Mouse (Mus musculus): ENCODE data around the gene Mtss1l.

DNA sequence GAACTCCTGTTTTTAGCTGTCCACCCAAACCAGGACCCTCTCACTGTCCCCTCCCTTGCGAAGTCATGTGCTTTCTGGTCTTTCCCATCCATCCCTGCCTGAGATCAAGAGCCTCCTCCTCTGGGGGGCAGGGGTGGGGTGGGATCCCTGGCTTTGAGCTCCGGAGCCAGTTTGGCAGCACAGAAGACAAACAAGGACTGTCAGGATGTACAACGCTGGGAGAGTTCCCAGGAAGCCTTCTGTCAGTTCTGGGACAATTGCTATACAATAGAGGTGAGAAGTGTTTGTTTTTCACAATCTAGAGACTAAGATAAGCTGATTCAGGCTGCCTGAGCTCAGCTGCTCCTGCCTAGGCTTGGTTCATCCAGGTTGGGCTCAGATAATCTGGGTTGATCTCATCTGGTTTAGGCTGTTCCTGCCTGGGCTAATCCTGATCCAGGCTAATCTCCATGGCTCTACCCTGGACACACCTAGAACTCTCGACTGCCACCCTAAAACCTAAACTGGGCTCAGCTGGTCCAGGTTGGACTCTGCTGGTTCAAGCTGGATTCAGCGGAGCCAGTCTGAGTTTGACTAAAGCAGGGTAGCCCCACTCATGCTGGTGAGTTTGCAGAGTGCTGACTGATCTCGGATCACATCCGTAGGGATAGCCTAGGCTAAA is 39.1 kb downstream of the Mtss1l start:
- TF ChIP-seq POLR2A (IDR thresholded peaks at IDR 0.05; ENCODE audit: low read depth, low read length) (no peak), CTCF (conservative IDR thresholded peaks at IDR 0.05 in 1 of 2, IDR thresholded peaks at IDR 0.05 in 1 of 2; ENCODE audit: low read depth in 2 of 2, low read length in 2 of 2) (no peak), USF1 (IDR thresholded peaks at IDR 0.05; ENCODE audit: low read depth, low read length) (no peak), ELF1 (IDR thresholded peaks at IDR 0.05; ENCODE audit: low read depth, low read length) (no peak), UBTF (IDR thresholded peaks at IDR 0.05; ENCODE audit: low read depth, low read length) (no peak), BHLHE40 (IDR thresholded peaks at IDR 0.05; ENCODE audit: low read depth, low read length) (no peak), ZMIZ1 (IDR thresholded peaks at IDR 0.05; ENCODE audit: low read depth, low read length) (no peak), SMC3 (IDR thresholded peaks at IDR 0.05; ENCODE audit: low read depth, low read length) (no peak), MXI1 (IDR thresholded peaks at IDR 0.05; ENCODE audit: low read depth, low read length) (no peak), MAZ (IDR thresholded peaks at IDR 0.05; ENCODE audit: low read depth, low read length) (no peak), CHD2 (IDR thresholded peaks at IDR 0.05; ENCODE audit: low read length) (no peak), EP300 (IDR thresholded peaks at IDR 0.05; ENCODE audit: low read length) (no peak), POLR2AphosphoS2 (IDR thresholded peaks at IDR 0.05; ENCODE audit: low read depth, low read length) (no peak), CHD1 (IDR thresholded peaks at IDR 0.05; ENCODE audit: low read depth, low read length) (no peak)

All from CH12.LX (cell line).